Mouse (Mus musculus) ES-E14 (cell line): ENCODE data around the gene Ush1g. TPM values are rescaled to one million over a fixed set of nuclear protein-coding genes. Genes with fewer than 3 reads are reported as not detected.

Experiments
- DNase-seq: peaks from one replicate; pipeline ENCODE4 v3.0.0-alpha.2; 2013; ENCODE audit warnings: low read depth, low spot score
- H3K27ac ChIP-seq: 2 replicates; pipeline ENCODE4 v1.5.1; 2012; ENCODE audit warnings: low read depth, mild to moderate bottlenecking, low read length, moderate library complexity, mixed read lengths; ENCODE audit not compliant: poor library complexity, insufficient read depth, severe bottlenecking
- H3K36me3 ChIP-seq: 2 replicates; pipeline ENCODE4 v1.6.1; 2012; ENCODE audit warnings: mild to moderate bottlenecking, low read length, moderate library complexity, mixed read lengths; ENCODE audit not compliant: control insufficient read depth, poor library complexity, insufficient read depth, severe bottlenecking
- H3K4me1 ChIP-seq, 2 experiments: fragments of 150-350 bp in 1 of 2; sonication (generic) in 1 of 2; 2 replicates each; pipeline ENCODE4 v1.6.1; 2012; ENCODE audit warnings: low read length in 2 of 2, mild to moderate bottlenecking in 1 of 2, mixed read lengths in 1 of 2; ENCODE audit not compliant: control insufficient read depth in 2 of 2, insufficient read depth in 2 of 2, poor library complexity in 1 of 2
- H3K4me3 ChIP-seq, 2 experiments: fragments of 150-350 bp in 1 of 2; sonication (generic) in 1 of 2; 2 replicates each; pipeline ENCODE4 v1.5.1; 2012; ENCODE audit warnings: low read length in 2 of 2, low read depth in 1 of 2, mild to moderate bottlenecking in 1 of 2, mixed read lengths in 1 of 2; ENCODE audit not compliant: insufficient read depth in 1 of 2, poor library complexity in 1 of 2, severe bottlenecking in 1 of 2
- H3K9ac ChIP-seq: 2 replicates; pipeline ENCODE4 v1.6.1; 2012; ENCODE audit warnings: low read depth, mild to moderate bottlenecking, low read length, mixed read lengths; ENCODE audit not compliant: poor library complexity, insufficient read depth, severe bottlenecking
- H3K9me3 ChIP-seq: fragments of 150-350 bp; sonication (generic); 2 replicates; pipeline ENCODE4 v1.6.1; 2012; ENCODE audit warnings: low read depth, mild to moderate bottlenecking, low read length; ENCODE audit not compliant: control insufficient read depth, insufficient read depth
- CHD2 ChIP-seq: IDR thresholded peaks from 2 replicates; pipeline ENCODE4 v1.6.1; 2014; ENCODE audit warnings: mild to moderate bottlenecking, low read depth, low read length, inconsistent platforms
- HCFC1 ChIP-seq: IDR thresholded peaks from 2 replicates; pipeline ENCODE4 v1.6.1; 2012; ENCODE audit warnings: low read length, inconsistent platforms, borderline replicate concordance; ENCODE audit not compliant: insufficient read depth
- MAFK ChIP-seq: IDR thresholded peaks from 2 replicates; pipeline ENCODE4 v1.6.1; 2014; ENCODE audit warnings: mild to moderate bottlenecking, low read depth, low read length, inconsistent platforms; ENCODE audit not compliant: insufficient read depth
- ZC3H11A ChIP-seq: IDR thresholded peaks from 2 replicates; pipeline ENCODE4 v1.6.1; 2012; ENCODE audit warnings: low read depth, mild to moderate bottlenecking, inconsistent platforms, low read length, borderline replicate concordance
- ZNF384 ChIP-seq: IDR thresholded peaks from 2 replicates; pipeline ENCODE4 v1.6.1; 2012; ENCODE audit warnings: low read depth, low read length, inconsistent platforms
- in situ Hi-C, 2 experiments: fragments of 600-800 bp; cut with MboI; formaldehyde crosslinking; loops; one replicate each; pipeline ENCODE4 v1.15.1; 2025; ENCODE audit warnings: low sequenced_read_pairs in 2 of 2, inconsistent platforms in 1 of 2; ENCODE audit not compliant: unreplicated experiment in 2 of 2
- total RNA-seq: library from RNA; depleted of rRNA; stranded (reverse); fragments of 300-350 nt; gene quantifications from 2 replicates; pipeline ENCODE4 v1.2.3, GENCODE M21; 2012

Gene Ush1g
- total RNA-seq, 1 experiment, result not detected

GRCm38 (mm10) chr11:115359293-115359692 lies 37.5 kb upstream of the Ush1g start:
- H3K4me3 ChIP-seq, result no peak overlapping the region
- in situ Hi-C loops, result no loop called here
- no peak for TF ChIP-seq CHD2
- TF ChIP-seq HCFC1, result no peak
- TF ChIP-seq ZC3H11A, result no peak
- TF ChIP-seq MAFK, result no peak
- no peak for TF ChIP-seq ZNF384
- no peak for DNase-seq
- no peak overlapping the region for H3K27ac ChIP-seq
- H3K36me3 ChIP-seq, result no peaks in the 10 kb centered on the region
- no peak overlapping the region for H3K9ac ChIP-seq
- H3K9me3 ChIP-seq, result no peaks in the 10 kb centered on the region
- peaks cover 0 to 8% of the 10 kb centered on the region in 2 experiments; a peak in 1 of 4 replicates for H3K4me1 ChIP-seq

DNA sequence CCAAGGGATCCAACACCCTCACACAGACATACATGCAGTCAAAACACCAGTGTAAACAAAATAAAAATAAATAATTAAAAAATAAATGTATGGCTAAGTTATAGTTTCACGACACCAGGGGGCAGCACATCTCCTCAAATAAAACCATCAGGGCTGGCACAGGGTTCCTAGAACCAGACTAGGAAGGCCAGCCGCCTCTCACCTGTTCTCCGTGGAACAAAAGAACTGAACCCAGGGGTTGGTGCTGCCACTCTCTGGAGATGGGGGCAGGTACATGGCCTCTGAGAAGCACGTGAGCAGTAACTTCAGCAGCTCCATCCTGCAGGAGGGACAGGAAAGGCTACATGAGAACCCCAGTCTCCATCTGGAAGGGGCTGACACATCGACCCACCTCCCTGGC lies 36.6 kb upstream of the Ush1g start:
- no peak for DNase-seq
- H3K4me1 ChIP-seq, result peaks cover 0 to 8% of the 10 kb centered on the region in 2 experiments; a peak in 1 of 4 replicates
- no peak for TF ChIP-seq CHD2
- 0 out of 2 replicates have a peak, but pooled peaks have one; percentile 14 for TF ChIP-seq ZC3H11A
- H3K27ac ChIP-seq, result no peak overlapping the region
- H3K9ac ChIP-seq, result no peak overlapping the region
- in situ Hi-C loops, result no loop called here
- H3K9me3 ChIP-seq, result no peaks in the 10 kb centered on the region
- no peak overlapping the region for H3K4me3 ChIP-seq
- no peaks in the 10 kb centered on the region for H3K36me3 ChIP-seq

- Histone ChIP-seq H3K4me1 (peaks cover 0 to 4% of the 10 kb centered on the region in 2 experiments; a peak in 1 of 4 replicates), H3K4me3 (no peak overlapping the region), H3K9ac (no peak overlapping the region), H3K27ac (no peak overlapping the region), H3K9me3 (no peaks in the 10 kb centered on the region), H3K36me3 (no peaks in the 10 kb centered on the region)
- TF ChIP-seq CHD2, result no peak
- peak; percentile 74; the same call in 1 of the 2 replicates for TF ChIP-seq ZC3H11A
- no peak for TF ChIP-seq MAFK
- in situ Hi-C loops, result no loop called here
- DNase-seq, result peak; percentile 66
Measured at GRCm38 (mm10) chr11:115354183-115354582, 32.3 kb upstream of the Ush1g start.

DNA sequence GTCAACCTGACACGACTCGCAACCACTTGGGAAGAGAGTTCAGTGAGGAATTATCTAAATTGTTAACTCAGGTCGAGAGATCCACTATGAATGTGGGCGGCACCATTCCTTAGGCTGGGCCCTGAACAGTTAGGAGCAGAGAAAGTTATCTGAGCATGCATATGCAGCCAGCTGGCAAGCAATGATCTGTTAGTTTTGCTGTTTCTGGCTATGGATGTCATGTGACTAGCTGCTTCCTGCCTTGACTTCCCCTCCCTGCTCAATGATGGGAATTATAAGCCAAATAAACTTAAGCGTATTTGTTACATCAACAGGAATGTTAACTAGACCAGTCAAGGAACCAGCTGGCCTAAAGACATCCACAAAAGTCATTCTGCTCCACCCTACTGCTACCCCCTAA lies 31.5 kb upstream of the Ush1g start:
- Histone ChIP-seq H3K9ac (no peak overlapping the region), H3K4me3 (no peak overlapping the region), H3K36me3 (no peaks in the 10 kb centered on the region), H3K27ac (no peak overlapping the region), H3K4me1 (peaks cover 0 to 10% of the 10 kb centered on the region in 2 experiments; a peak in 2 of 4 replicates), H3K9me3 (no peaks in the 10 kb centered on the region)
- in situ Hi-C loops, result no loop called here
- no peak for DNase-seq
- no peak for TF ChIP-seq ZNF384
- TF ChIP-seq CHD2, result no peak
- no peak for TF ChIP-seq MAFK
- TF ChIP-seq HCFC1, result no peak
- TF ChIP-seq ZC3H11A, result no peak

DNA sequence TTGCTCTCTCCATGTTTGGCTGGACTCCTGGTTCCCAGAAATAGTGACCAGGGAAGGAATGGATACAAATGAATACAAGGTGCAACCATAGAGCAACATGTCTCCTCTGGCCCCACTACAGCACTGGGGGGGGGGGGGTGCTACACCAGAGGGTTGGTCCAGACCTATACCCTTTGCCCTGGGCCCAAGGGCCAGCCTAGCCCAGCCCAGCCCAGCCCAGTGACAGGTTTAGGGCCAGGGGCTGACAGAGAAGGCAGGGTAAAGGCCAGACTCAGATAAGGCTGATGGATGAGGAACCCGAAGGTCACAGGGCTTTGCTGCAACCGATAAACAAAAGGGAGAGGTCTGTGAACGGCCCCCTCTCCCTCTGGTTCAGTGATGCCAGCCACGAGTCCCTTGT lies 28.1 kb upstream of the Ush1g start:
- Histone ChIP-seq H3K36me3 (no peaks in the 10 kb centered on the region), H3K9ac (no peak overlapping the region), H3K9me3 (no peaks in the 10 kb centered on the region), H3K4me1 (peaks cover 0 to 13% of the 10 kb centered on the region in 2 experiments; a peak in 2 of 4 replicates), H3K4me3 (no peak overlapping the region), H3K27ac (no peak overlapping the region)
- in situ Hi-C loops, result no loop called here
- no peak for DNase-seq
- TF ChIP-seq HCFC1, result no peak
- TF ChIP-seq ZNF384, result no peak
- no peak for TF ChIP-seq CHD2
- TF ChIP-seq ZC3H11A, result no peak
- no peak for TF ChIP-seq MAFK
